Mouse (Mus musculus) layer of hippocampus, postnatal 36 days (tissue): ENCODE data around the gene Gm20538. TPM values are rescaled to one million over a fixed set of nuclear protein-coding genes. Genes with fewer than 3 reads are reported as not detected.

ENCODE experiments used
- total RNA-seq, 2 experiments: library from RNA; stranded (reverse); gene quantifications; 2 replicates each; pipeline ENCODE4 v1.2.3; 2021

The Gm20538 gene
- total RNA-seq, 2 experiments from 2014 or later: not detected

Other genes starting within 250 kb of the Gm20538 start
- 1 to 10 TPM; 1.7 to 2.7 TPM for gene Scd4, start 219.7 kb downstream of the Gm20538 start, total RNA-seq
- gene Scd1, start 145.0 kb downstream of the Gm20538 start, total RNA-seq: 100 to 1,000 TPM; 121 to 157 TPM
- not detected for gene Wnt8b, start 59.4 kb downstream of the Gm20538 start, total RNA-seq
- under 1 TPM; 0.07 to 0.33 TPM for gene Sec31b, start 7.0 kb downstream of the Gm20538 start, total RNA-seq
- gene Ndufb8, start 2.6 kb upstream of the Gm20538 start, total RNA-seq: 100 to 1,000 TPM; 368 to 394 TPM
- 10 to 100 TPM; 35.1 to 37.1 TPM for gene Hif1an, start 10.0 kb upstream of the Gm20538 start, total RNA-seq
- gene Pax2, start 203.2 kb upstream of the Gm20538 start, total RNA-seq: under 1 TPM; 0.32 to 0.35 TPM